In genomic region chr8:80952235-80952915, GRCm38 (mm10) we compare ENCODE assay signal across 10 mouse cellular contexts.
DNase-seq lines count a peak whose midpoint lies in the region; ATAC-seq and TF ChIP-seq lines count a peak whose summit lies in the region.
"Had no signal": no experiment of that assay in that cellular context is flagged by ENCODE, and none has a peak within 500 bp of the region (broad histone marks: within the 10 kb centered on the region; RNA-seq: fewer than 3 reads in every experiment).

No protein-coding gene starts in this region.

- H3K4me3 ChIP-seq in heart, embryonic 16.5 days (ENCODE audit: low read length) = no peak overlapping the region
- H3K4me3 ChIP-seq in heart, embryonic 11.5 days (ENCODE audit: low read depth, low read length) = no peak overlapping the region
- no peak overlapping the region for H3K4me3 ChIP-seq in MEL (ENCODE audit: control insufficient read depth in 1 of 2, insufficient read depth in 1 of 2, low read depth in 2 of 2, low read length in 2 of 2)
- H3K4me3 ChIP-seq: embryonic facial prominence, embryonic 13.5 days had no signal

- H3K27ac ChIP-seq in heart, embryonic 16.5 days (ENCODE audit: low read length) = peak overlapping the region; percentile 32; the same call in 1 of the 2 replicates
- no peak overlapping the region for H3K27ac ChIP-seq in heart, embryonic 11.5 days (ENCODE audit: low read depth, low read length)
- no peak overlapping the region for H3K27ac ChIP-seq in MEL (ENCODE audit: control insufficient read depth, low read depth, low read length)
- H3K27ac ChIP-seq: embryonic facial prominence, embryonic 13.5 days had no signal

- peak; percentile 37 for DNase-seq in MEL (ENCODE audit: low read depth, low spot score)
- DNase-seq in brain, embryonic 14.5 days (ENCODE audit: low read depth) = peak; percentile 70
- DNase-seq in kidney, postnatal 4 days = peak; percentile 14 to 33
- DNase-seq in left cerebral cortex, adult 9 months (ENCODE audit: low spot score in 2 of 2) = no peak
- no peak for DNase-seq in spleen, postnatal 10 days (ENCODE audit: low spot score in 2 of 2)

- no peaks in the 10 kb centered on the region for H3K27me3 ChIP-seq in heart, embryonic 16.5 days (ENCODE audit: control insufficient read depth, insufficient read depth, low read length)
- no peaks in the 10 kb centered on the region for H3K27me3 ChIP-seq in heart, embryonic 11.5 days (ENCODE audit: control insufficient read depth, insufficient read depth, low read length)
- H3K27me3 ChIP-seq in MEL (ENCODE audit: control insufficient read depth in 1 of 2, insufficient read depth in 2 of 2, low read length in 2 of 2) = no peaks in the 10 kb centered on the region
- H3K27me3 ChIP-seq: embryonic facial prominence, embryonic 13.5 days; megakaryocyte, embryonic 14.5 days had no signal

- no peak for TF ChIP-seq CTCF in MEL (IDR thresholded peaks at IDR 0.05 in 2 of 3, conservative IDR thresholded peaks at IDR 0.05 in 1 of 3; ENCODE audit: control insufficient read depth in 1 of 3, insufficient read depth in 1 of 3, low read depth in 2 of 3, low read length in 3 of 3, poor library complexity in 1 of 3, severe bottlenecking in 1 of 3)
- no peak for TF ChIP-seq CTCF in brain, embryonic 14.5 days (IDR thresholded peaks at IDR 0.05; ENCODE audit: borderline replicate concordance, extremely low read depth, insufficient read depth, insufficient read length)

- no peak overlapping the region for H3K9ac ChIP-seq in heart, embryonic 16.5 days (ENCODE audit: low read length)
- no peak overlapping the region for H3K9ac ChIP-seq in heart, embryonic 11.5 days (ENCODE audit: low read depth, low read length)
- no peak overlapping the region for H3K9ac ChIP-seq in MEL (ENCODE audit: control insufficient read depth, low read depth, low read length, poor library complexity, severe bottlenecking)
- H3K9ac ChIP-seq: embryonic facial prominence, embryonic 13.5 days had no signal

- no peak for TF ChIP-seq RAD21 in MEL (IDR thresholded peaks at IDR 0.05; ENCODE audit: low read depth, low read length)

- H3K9me3 ChIP-seq in heart, embryonic 16.5 days (replicated peaks; ENCODE audit: control insufficient read depth, low read length) = peaks cover 7% of the 10 kb centered on the region
- H3K9me3 ChIP-seq in heart, embryonic 11.5 days (replicated peaks; ENCODE audit: control insufficient read depth, low read length) = no peaks in the 10 kb centered on the region; the same call in 1 of the 2 replicates
- H3K9me3 ChIP-seq in MEL (replicated peaks; ENCODE audit: insufficient read depth, low read length) = no peaks in the 10 kb centered on the region
- H3K9me3 ChIP-seq: G1E; megakaryocyte, embryonic 14.5 days had no signal

- TF ChIP-seq POLR2A in MEL (IDR thresholded peaks at IDR 0.05; ENCODE audit: control insufficient read depth in 1 of 2, insufficient read depth in 1 of 2, low read depth in 1 of 2, low read length in 2 of 2, poor library complexity in 1 of 2) = no peak
- no peak for TF ChIP-seq POLR2A in brain, embryonic 14.5 days (IDR thresholded peaks at IDR 0.05; ENCODE audit: borderline replicate concordance, extremely low read depth, insufficient read depth, insufficient read length, poor library complexity, severe bottlenecking)

- no peaks in the 10 kb centered on the region for H3K36me3 ChIP-seq in heart, embryonic 16.5 days (ENCODE audit: control insufficient read depth, insufficient read depth)
- no peaks in the 10 kb centered on the region for H3K36me3 ChIP-seq in heart, embryonic 11.5 days (ENCODE audit: control insufficient read depth, insufficient read depth, low read length)
- peaks cover 0 to 14% of the 10 kb centered on the region in 2 experiments; a peak in 2 of 4 replicates for H3K36me3 ChIP-seq in MEL (ENCODE audit: control insufficient read depth in 1 of 2, insufficient read depth in 2 of 2, low read length in 2 of 2)
- H3K36me3 ChIP-seq: embryonic facial prominence, embryonic 13.5 days; G1E had no signal

- TF ChIP-seq EP300 in MEL (IDR thresholded peaks at IDR 0.05; ENCODE audit: low read depth in 1 of 2, low read length in 2 of 2) = no peak

- no peaks in the 10 kb centered on the region for H3K4me1 ChIP-seq in heart, embryonic 16.5 days (ENCODE audit: control insufficient read depth, insufficient read depth, low read length)
- peaks cover 3% of the 10 kb centered on the region; the same call in 1 of the 2 replicates for H3K4me1 ChIP-seq in heart, embryonic 11.5 days (ENCODE audit: control insufficient read depth, insufficient read depth, low read length)
- H3K4me1 ChIP-seq in MEL (ENCODE audit: control insufficient read depth in 1 of 2, insufficient read depth in 2 of 2, low read length in 2 of 2) = peaks cover 4 to 14% of the 10 kb centered on the region in 2 experiments

- no peak overlapping the region for H3K4me2 ChIP-seq in heart, embryonic 16.5 days (ENCODE audit: low read depth, low read length)
- H3K4me2 ChIP-seq in heart, embryonic 11.5 days = no peak overlapping the region
- H3K4me2 ChIP-seq: embryonic facial prominence, embryonic 13.5 days had no signal

- 45% methylated on average over 6 of the region's 6 CpGs for WGBS in heart, embryonic 16.5 days
- WGBS in heart, embryonic 11.5 days (ENCODE audit: insufficient replicate concordance) = 48% methylated on average over 6 of the region's 6 CpGs

- ATAC-seq in heart, embryonic 16.5 days (replicated peaks; ENCODE audit: extremely low read depth, insufficient read depth, low FRiP score) = no peak
- ATAC-seq in heart, embryonic 11.5 days (replicated peaks; ENCODE audit: insufficient number of reproducible peaks, low FRiP score, low TSS enrichment) = no peak

- H3K79me2 ChIP-seq in MEL (ENCODE audit: control insufficient read depth, insufficient read depth, low read length, poor library complexity) = no peaks in the 10 kb centered on the region

TF ChIP-seq in MEL, 35 proteins besides CTCF, POLR2A, EP300 and RAD21:
- TF ChIP-seq MAFK (IDR thresholded peaks at IDR 0.05; ENCODE audit: borderline replicate concordance, low read depth, low read length) = no peak
- no peak for TF ChIP-seq JUND (IDR thresholded peaks at IDR 0.05; ENCODE audit: low read depth, low read length)
- no peak for TF ChIP-seq GATA1 (IDR thresholded peaks at IDR 0.05; ENCODE audit: low read depth, low read length)
- TF ChIP-seq GABPA (IDR thresholded peaks at IDR 0.05; ENCODE audit: low read depth, low read length) = no peak
- TF ChIP-seq TAL1 (IDR thresholded peaks at IDR 0.05; ENCODE audit: low read length) = no peak
- TF ChIP-seq NRF1 (IDR thresholded peaks at IDR 0.05; ENCODE audit: insufficient read depth, low read depth, low read length, poor library complexity, severe bottlenecking) = no peak
- no peak for TF ChIP-seq MYC (IDR thresholded peaks at IDR 0.05; ENCODE audit: low read depth, low read length)
- no peak for TF ChIP-seq TCF12 (IDR thresholded peaks at IDR 0.05; ENCODE audit: low read depth, low read length)
- no peak for TF ChIP-seq MAZ (IDR thresholded peaks at IDR 0.05; ENCODE audit: low read depth, low read length)
- no peak for TF ChIP-seq BHLHE40 (IDR thresholded peaks at IDR 0.05; ENCODE audit: borderline replicate concordance, low read depth, low read length)
- no peak for TF ChIP-seq ETS1 (IDR thresholded peaks at IDR 0.05; ENCODE audit: low read depth, low read length)

Comparison
In these comparisons a context has a peak if more than half of its experiments do, and no peak if none do; other contexts are left out.
1. DNase-seq: peak in MEL (single experiment), brain, embryonic 14.5 days (single experiment) and kidney, postnatal 4 days (2 of 2); none in left cerebral cortex, adult 9 months (0 of 2) and spleen, postnatal 10 days (0 of 2).